Mouse (Mus musculus) forebrain, embryonic 16.5 days (tissue): Measurements from ENCODE around the gene Garnl3. TPM values are rescaled to one million over a fixed set of nuclear protein-coding genes. Genes with fewer than 3 reads are reported as not detected.

ENCODE experiments used
- ATAC-seq: fragments of 200-750 bp; cut with Nextera tagmentation; 2 replicates; pipeline ENCODE4 v1.8.0; 2017; ENCODE audit warnings: mild to moderate bottlenecking, moderate library complexity
- H3K27ac ChIP-seq: fragments of 300-500 bp; sonication (generic); 2 replicates; pipeline ENCODE4 v1.5.1; 2014; ENCODE audit warnings: low read length, control low read depth
- H3K27me3 ChIP-seq: fragments of 300-500 bp; sonication (generic); replicated peaks from 2 replicates; pipeline ENCODE4 v1.6.1; 2014; ENCODE audit warnings: low read length; ENCODE audit not compliant: control insufficient read depth, insufficient read depth
- H3K36me3 ChIP-seq: fragments of 300-500 bp; sonication (generic); 2 replicates; pipeline ENCODE4 v1.6.1; 2014; ENCODE audit not compliant: control insufficient read depth, insufficient read depth
- H3K4me1 ChIP-seq: fragments of 300-500 bp; sonication (generic); replicated peaks from 2 replicates; pipeline ENCODE4 v1.6.1; 2014; ENCODE audit warnings: low read length; ENCODE audit not compliant: control insufficient read depth, insufficient read depth
- H3K4me2 ChIP-seq: fragments of 300-500 bp; sonication (generic); 2 replicates; pipeline ENCODE4 v1.6.1; 2014; ENCODE audit warnings: mild to moderate bottlenecking, low read length, control low read depth
- H3K4me3 ChIP-seq: fragments of 300-500 bp; sonication (generic); replicated peaks from 2 replicates; pipeline ENCODE4 v1.5.1; 2014; ENCODE audit warnings: mild to moderate bottlenecking, low read length, control low read depth
- H3K9ac ChIP-seq: fragments of 300-500 bp; sonication (generic); replicated peaks from 2 replicates; pipeline ENCODE4 v1.6.1; 2014; ENCODE audit warnings: low read depth, low read length, control low read depth
- H3K9me3 ChIP-seq: fragments of 300-500 bp; sonication (generic); 2 replicates; pipeline ENCODE4 v1.6.1; 2016; ENCODE audit warnings: low read length; ENCODE audit not compliant: control insufficient read depth
- WGBS: fragments of 180-500 bp; shearing (Covaris S2); extraction: QIAGEN DNeasy Blood & Tissue Kit; methylation state at CpG from one replicate; pipeline ENCODE4 v1.1.7; 2014; 5-methylcytosine and 5-hydroxymethylcytosine counted together
- polyA plus RNA-seq: library from polyadenylated mRNA; unstranded; fragments of >200 nt; fragmentation: Nextera tagmentation; extraction: Ambion mirVana; gene quantifications from 2 replicates; pipeline ENCODE4 v1.2.1, GENCODE M21; 2015

Garnl3 gene
- polyA plus RNA-seq, 1 experiment from 2014 or later = 34.5 TPM

DNA sequence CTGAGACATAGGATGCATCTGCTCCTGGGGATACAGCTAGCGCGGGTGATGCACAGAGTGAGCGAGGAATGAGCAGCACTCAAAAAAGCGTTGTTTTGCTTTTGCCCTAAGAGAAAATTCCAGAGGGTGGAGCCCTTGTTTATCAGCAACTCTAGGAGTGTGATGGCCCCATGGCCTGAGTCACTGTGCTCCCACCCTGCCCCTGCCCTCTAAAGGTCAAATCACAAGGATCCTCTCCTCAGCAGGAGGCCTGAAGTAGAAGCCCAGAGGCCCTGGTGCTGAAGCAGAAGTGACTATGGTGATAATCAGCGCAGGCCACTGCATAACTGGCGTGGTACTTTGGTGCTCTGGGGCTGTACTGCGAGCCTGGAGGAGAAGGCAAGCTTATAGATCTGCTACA, 28.1 kb upstream of the Garnl3 start:
- Histone ChIP-seq H3K9ac (no peak overlapping the region), H3K4me3 (no peak overlapping the region), H3K4me2 (no peak overlapping the region), H3K27ac (no peak overlapping the region), H3K27me3 (no peaks in the 10 kb centered on the region), H3K4me1 (no peaks in the 10 kb centered on the region), H3K9me3 (no peaks in the 10 kb centered on the region), H3K36me3 (peaks cover 10% of the 10 kb centered on the region)
- WGBS = 93% methylated on average over 7 of the region's 7 CpGs
- ATAC-seq = no peak

GRCm38 (mm10) chr2:33158895-33159294, 27.4 kb upstream of the Garnl3 start:
- WGBS = 92% methylated on average over 6 of the region's 6 CpGs

GRCm38 (mm10) chr2:33156283-33156781, 24.9 kb upstream of the Garnl3 start:
- Histone ChIP-seq H3K4me3 (no peak overlapping the region), H3K27ac (no peak overlapping the region), H3K27me3 (no peaks in the 10 kb centered on the region), H3K9ac (no peak overlapping the region), H3K36me3 (peaks cover 10% of the 10 kb centered on the region), H3K4me2 (no peak overlapping the region), H3K9me3 (no peaks in the 10 kb centered on the region), H3K4me1 (no peaks in the 10 kb centered on the region)
- no peak for ATAC-seq
- WGBS = 76% methylated on average over 5 of the region's 5 CpGs

More at GRCm38 (mm10) chr2:33158895-33159294, 27.4 kb upstream of the Garnl3 start:
- Histone ChIP-seq H3K27ac (no peak overlapping the region), H3K9me3 (no peaks in the 10 kb centered on the region), H3K4me2 (no peak overlapping the region), H3K27me3 (no peaks in the 10 kb centered on the region), H3K4me1 (no peaks in the 10 kb centered on the region), H3K36me3 (peaks cover 10% of the 10 kb centered on the region), H3K9ac (no peak overlapping the region), H3K4me3 (no peak overlapping the region)
- no peak for ATAC-seq

DNA sequence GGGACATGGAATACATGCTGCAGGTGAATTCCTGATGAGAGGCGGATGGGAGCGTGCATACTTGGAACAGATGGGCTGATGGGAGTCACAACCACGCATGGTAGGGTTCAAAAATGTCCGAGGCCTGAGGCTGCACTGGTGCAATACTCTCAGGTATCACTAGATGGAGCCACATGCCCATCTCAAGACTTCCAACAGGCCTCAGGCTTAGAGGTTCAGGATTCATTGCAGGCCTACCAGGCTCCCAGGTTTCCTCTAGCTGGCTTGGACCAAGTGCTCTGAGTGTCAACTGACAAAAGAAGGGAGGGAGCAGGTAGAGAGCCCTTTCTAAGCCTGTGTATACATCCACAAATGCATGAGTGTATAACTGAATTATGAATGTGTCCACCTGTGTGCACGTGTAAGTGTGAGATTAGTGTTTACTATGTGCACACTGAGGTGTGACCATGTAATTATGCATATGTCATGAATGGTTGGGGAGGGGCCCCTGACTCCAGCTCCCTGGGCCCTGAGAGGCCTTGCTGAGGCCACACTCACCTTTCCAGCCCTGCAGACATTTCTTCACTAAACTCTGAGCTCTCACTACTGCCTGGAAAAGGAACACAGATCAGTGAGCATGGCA, 23.4 kb upstream of the Garnl3 start:
- no peaks in the 10 kb centered on the region for H3K27me3 ChIP-seq
- no peaks in the 10 kb centered on the region for H3K9me3 ChIP-seq
- no peak overlapping the region for H3K9ac ChIP-seq
- peak; percentile 65 for ATAC-seq
- no peak overlapping the region for H3K4me2 ChIP-seq
- no peak overlapping the region for H3K4me3 ChIP-seq
- H3K36me3 ChIP-seq = peaks cover 10% of the 10 kb centered on the region
- H3K4me1 ChIP-seq = no peaks in the 10 kb centered on the region
- WGBS = 21% methylated on average over 5 of the region's 5 CpGs
- no peak overlapping the region; the same call in 1 of the 2 replicates for H3K27ac ChIP-seq

- Histone ChIP-seq H3K4me1 (no peaks in the 10 kb centered on the region), H3K36me3 (no peaks in the 10 kb centered on the region), H3K9ac (no peak overlapping the region), H3K4me2 (no peak overlapping the region), H3K9me3 (no peaks in the 10 kb centered on the region), H3K4me3 (no peak overlapping the region), H3K27me3 (no peaks in the 10 kb centered on the region), H3K27ac (no peak overlapping the region)
- WGBS = 90% methylated on average over 4 of the region's 4 CpGs
- ATAC-seq = no peak
Observed at GRCm38 (mm10) chr2:33146994-33147393, 15.5 kb upstream of the Garnl3 start.

GRCm38 (mm10) chr2:33143292-33143691, 11.8 kb upstream of the Garnl3 start:
- no peak overlapping the region for H3K4me2 ChIP-seq
- H3K9me3 ChIP-seq = no peaks in the 10 kb centered on the region
- no peaks in the 10 kb centered on the region for H3K4me1 ChIP-seq
- no peak overlapping the region for H3K27ac ChIP-seq
- H3K27me3 ChIP-seq = no peaks in the 10 kb centered on the region
- no peak for ATAC-seq
- H3K4me3 ChIP-seq = no peak overlapping the region
- peaks cover 5% of the 10 kb centered on the region for H3K36me3 ChIP-seq
- 86% methylated on average over 2 of the region's 2 CpGs for WGBS
- H3K9ac ChIP-seq = no peak overlapping the region

- Histone ChIP-seq H3K9me3 (no peaks in the 10 kb centered on the region), H3K27me3 (no peaks in the 10 kb centered on the region), H3K9ac (no peak overlapping the region), H3K27ac (no peak overlapping the region), H3K36me3 (peaks cover 9% of the 10 kb centered on the region), H3K4me1 (no peaks in the 10 kb centered on the region), H3K4me3 (no peak overlapping the region), H3K4me2 (no peak overlapping the region)
- WGBS = 92% methylated on average over 2 of the region's 2 CpGs
- ATAC-seq = no peak
Observed at GRCm38 (mm10) chr2:33138491-33138890, 7.0 kb upstream of the Garnl3 start.

DNA sequence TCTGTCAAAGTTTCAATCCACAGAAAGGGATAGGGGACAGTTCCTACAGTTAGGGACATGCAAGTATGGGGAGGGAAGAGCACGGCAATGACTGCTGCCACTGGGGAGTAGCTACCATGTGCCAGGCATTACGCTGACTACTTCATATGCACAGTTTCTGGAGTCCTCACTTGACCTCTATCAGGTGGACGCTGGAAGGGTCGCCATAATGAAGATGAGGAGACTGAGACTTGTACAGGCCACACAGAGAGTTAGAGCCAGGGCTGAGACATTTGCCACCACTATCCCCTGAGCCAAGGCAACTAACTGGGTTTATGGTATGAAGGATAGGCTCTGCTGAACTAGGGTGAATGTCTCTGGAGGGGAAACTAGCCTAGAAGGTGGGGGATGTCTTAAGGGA, 6.3 kb upstream of the Garnl3 start:
- ATAC-seq = no peak
- H3K4me1 ChIP-seq = no peaks in the 10 kb centered on the region
- WGBS = 94% methylated on average over 4 of the region's 4 CpGs
- H3K9ac ChIP-seq = no peak overlapping the region
- peaks cover 9% of the 10 kb centered on the region for H3K36me3 ChIP-seq
- no peak overlapping the region for H3K27ac ChIP-seq
- H3K27me3 ChIP-seq = no peaks in the 10 kb centered on the region
- no peaks in the 10 kb centered on the region for H3K9me3 ChIP-seq
- no peak overlapping the region for H3K4me3 ChIP-seq
- H3K4me2 ChIP-seq = no peak overlapping the region

DNA sequence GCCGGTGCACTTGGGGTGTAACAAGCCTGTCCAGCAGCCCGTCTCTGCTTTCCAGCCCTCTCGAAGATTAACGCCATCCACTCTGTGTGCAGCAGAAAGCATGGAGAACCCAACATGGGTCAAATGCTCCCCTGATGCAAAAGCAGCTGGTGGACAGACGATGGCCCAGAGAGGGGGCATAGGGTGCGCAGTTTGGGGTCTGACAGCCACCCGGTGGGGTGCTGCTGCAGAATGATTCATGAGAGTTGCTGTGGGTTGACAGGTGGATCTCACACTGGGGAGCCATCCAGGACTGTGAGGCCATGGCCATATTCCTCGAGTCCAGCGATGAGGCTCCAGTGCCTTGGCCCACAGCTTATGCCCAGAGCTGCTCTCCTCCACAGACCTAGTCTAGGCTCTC, 5.8 kb upstream of the Garnl3 start:
- no peaks in the 10 kb centered on the region for H3K9me3 ChIP-seq
- H3K27ac ChIP-seq = no peak overlapping the region
- no peaks in the 10 kb centered on the region for H3K27me3 ChIP-seq
- no peak overlapping the region for H3K4me3 ChIP-seq
- ATAC-seq = no peak
- H3K4me1 ChIP-seq = no peaks in the 10 kb centered on the region
- H3K9ac ChIP-seq = no peak overlapping the region
- no peak overlapping the region for H3K4me2 ChIP-seq
- peaks cover 9% of the 10 kb centered on the region for H3K36me3 ChIP-seq
- 95% methylated on average over 9 of the region's 9 CpGs for WGBS

- H3K4me3 ChIP-seq = no peak overlapping the region
- no peak overlapping the region for H3K4me2 ChIP-seq
- no peak for ATAC-seq
- H3K36me3 ChIP-seq = peaks cover 9% of the 10 kb centered on the region
- no peak overlapping the region for H3K9ac ChIP-seq
- H3K27me3 ChIP-seq = no peaks in the 10 kb centered on the region
- peaks cover 3% of the 10 kb centered on the region for H3K4me1 ChIP-seq
- 95% methylated on average over 6 of the region's 6 CpGs for WGBS
- no peak overlapping the region for H3K27ac ChIP-seq
- H3K9me3 ChIP-seq = no peaks in the 10 kb centered on the region
Observed at GRCm38 (mm10) chr2:33136366-33136765, 4.9 kb upstream of the Garnl3 start.
